Mouse (Mus musculus): Measurements from ENCODE around the gene Zc3h12d. TPM values are rescaled to one million over a fixed set of nuclear protein-coding genes. Genes with fewer than 3 reads are reported as not detected.
A peak's percentile ranks its signal among the peaks of the same experiment; 100 is the strongest.
"Not testable (repeated sequence)": the region's sequence is repeated elsewhere in the genome, so short reads cannot be mapped to it uniquely, and the experiment has no call there.

The Zc3h12d gene
- total RNA-seq, 2 experiments from 2014 or later, result 1.0 to 1.5 TPM

DNA sequence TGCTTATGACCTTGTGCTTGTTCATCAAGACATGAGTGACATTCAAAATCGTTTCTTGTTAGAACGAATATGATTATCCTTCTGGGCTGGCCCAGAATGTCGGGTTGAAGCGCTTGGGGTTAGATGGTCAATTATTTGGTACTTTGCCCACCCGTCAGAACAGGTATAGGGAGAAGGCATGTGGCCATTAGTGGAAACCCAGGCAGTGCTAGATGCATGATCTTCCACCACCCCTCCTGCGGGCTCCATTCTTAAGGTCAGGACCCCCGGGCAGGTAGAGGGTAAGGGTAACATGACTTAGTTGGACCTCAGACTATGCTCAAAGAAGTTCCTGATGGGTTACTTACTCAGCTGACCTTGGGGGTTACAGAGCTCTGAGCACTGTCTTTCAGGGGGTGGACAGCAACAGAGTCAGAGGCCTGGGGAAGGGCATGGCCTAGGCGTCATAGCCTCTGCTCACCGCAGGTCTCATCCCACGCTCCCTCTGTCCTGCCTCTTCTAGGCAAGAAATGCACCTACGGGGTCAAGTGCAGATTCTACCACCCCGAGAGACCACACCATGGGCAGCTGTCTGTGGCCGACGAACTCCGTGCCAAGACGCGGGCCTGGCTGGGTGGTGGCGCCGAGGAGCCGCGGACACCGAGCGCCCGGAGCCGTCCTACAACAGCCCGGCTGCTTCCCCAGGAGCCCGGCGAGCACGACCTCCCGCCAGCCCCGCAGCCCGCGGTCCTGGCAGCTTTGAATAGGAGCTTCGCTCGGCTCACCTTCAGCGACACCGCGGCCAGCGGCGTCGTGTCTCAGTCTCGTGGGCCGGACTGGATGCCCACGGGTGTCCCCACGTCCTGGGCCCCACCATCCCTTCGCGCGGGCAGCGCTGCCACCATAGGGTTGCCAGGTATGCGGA, 34.7 kb downstream of the Zc3h12d start:
- ATAC-seq (replicated peaks; ENCODE audit: low FRiP score, poor library complexity, severe bottlenecking), result no peak

- ATAC-seq (replicated peaks; ENCODE audit: low FRiP score, poor library complexity, severe bottlenecking), result no peak
Observed at GRCm38 (mm10) chr10:7867666-7868030, 35.4 kb downstream of the Zc3h12d start.

GRCm38 (mm10) chr10:7869746-7870145, 37.5 kb downstream of the Zc3h12d start:
- no peak for ATAC-seq (replicated peaks; ENCODE audit: low FRiP score, poor library complexity, severe bottlenecking)

DNA sequence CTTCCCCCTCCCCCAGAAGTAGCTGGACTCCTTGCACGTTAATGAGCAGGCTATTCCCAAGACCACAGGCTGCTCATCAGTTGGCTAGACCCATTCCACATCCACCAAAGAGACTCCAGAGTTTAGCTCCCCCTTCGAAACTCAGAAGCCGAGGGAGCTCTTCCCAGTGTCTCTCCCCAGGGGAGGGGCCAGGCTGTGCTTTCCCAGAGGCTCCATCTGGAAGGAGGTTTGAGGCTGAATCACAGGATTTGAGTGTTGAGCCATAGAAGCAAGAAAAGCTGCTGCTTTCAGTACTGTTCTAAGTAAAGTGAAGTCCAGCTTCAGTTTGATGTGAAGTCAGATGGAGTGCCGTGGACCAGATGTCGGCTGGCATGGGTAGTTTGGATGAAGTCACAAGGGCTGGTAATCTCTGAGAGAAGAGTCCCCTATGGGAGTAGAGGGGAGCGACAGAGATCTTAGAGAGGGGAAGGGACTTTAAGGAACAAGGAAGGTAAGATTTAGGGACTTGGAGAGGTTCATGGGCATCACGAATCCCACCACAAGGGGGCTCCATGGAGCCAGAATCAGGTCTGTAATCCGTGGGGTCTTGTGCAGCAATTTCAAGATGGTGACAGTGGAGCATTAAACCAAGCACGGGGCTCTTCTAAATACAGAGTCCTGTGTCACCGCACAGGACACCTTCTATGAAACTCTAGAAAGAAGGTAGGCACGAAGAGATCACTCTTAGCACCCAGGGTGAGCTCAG, 38.5 kb downstream of the Zc3h12d start:
- no peak for ATAC-seq (replicated peaks; ENCODE audit: low FRiP score, poor library complexity, severe bottlenecking)

- ATAC-seq (replicated peaks; ENCODE audit: low FRiP score, poor library complexity, severe bottlenecking), result no peak
Observed at GRCm38 (mm10) chr10:7871381-7872020, 39.2 kb downstream of the Zc3h12d start.

GRCm38 (mm10) chr10:7874194-7874593, 41.9 kb downstream of the Zc3h12d start:
- ATAC-seq (replicated peaks; ENCODE audit: low FRiP score, poor library complexity, severe bottlenecking), result no peak

DNA sequence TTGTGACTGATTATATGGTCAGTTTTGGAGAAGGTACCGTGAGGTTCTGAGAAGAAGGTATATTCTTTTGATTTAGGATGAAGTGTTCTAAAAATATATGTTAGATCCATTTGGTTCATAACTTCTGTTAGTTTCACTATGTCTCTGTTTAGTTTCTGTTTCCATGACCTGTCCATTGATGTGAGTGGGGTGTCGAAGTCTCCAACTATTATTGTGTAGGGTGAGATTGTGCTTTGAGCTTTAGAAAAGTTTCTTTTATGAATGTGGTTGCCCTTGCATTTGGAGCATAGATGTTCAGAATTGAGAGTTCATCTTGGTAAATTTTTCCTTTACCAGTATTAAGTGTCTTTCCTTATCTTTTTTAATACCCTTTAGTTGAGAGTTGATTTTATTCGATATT, 48.0 kb downstream of the Zc3h12d start:
- ATAC-seq (replicated peaks; ENCODE audit: low FRiP score, poor library complexity, severe bottlenecking), result not testable (repeated sequence)

DNA sequence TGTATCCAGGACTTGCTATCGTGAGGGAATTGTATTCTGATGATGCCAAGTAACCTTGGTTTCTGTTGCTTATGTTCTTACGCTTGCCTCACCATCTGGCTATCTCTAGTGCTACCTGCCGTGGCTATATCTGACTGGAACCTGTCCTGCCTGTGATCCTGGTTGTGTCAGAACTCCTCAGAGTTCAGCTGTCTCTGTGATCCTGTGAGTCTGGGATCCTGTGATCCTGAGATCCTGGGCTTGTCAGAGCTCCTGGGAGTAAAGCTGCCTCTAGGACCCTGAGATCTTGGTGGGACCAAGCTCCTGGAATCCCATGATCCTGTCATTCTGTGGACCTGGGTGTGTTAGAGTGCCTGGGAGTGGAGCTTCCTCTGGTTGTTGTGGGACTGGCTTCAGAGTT, 49.7 kb downstream of the Zc3h12d start:
- no peak for ATAC-seq (replicated peaks; ENCODE audit: low FRiP score, poor library complexity, severe bottlenecking)

GRCm38 (mm10) chr10:7883524-7883923, 51.3 kb downstream of the Zc3h12d start:
- peak; percentile 83 for ATAC-seq (replicated peaks; ENCODE audit: low FRiP score, poor library complexity, severe bottlenecking)

- no peak for ATAC-seq (replicated peaks; ENCODE audit: low FRiP score, poor library complexity, severe bottlenecking)
Observed at GRCm38 (mm10) chr10:7888256-7888868, 56.1 kb downstream of the Zc3h12d start.

DNA sequence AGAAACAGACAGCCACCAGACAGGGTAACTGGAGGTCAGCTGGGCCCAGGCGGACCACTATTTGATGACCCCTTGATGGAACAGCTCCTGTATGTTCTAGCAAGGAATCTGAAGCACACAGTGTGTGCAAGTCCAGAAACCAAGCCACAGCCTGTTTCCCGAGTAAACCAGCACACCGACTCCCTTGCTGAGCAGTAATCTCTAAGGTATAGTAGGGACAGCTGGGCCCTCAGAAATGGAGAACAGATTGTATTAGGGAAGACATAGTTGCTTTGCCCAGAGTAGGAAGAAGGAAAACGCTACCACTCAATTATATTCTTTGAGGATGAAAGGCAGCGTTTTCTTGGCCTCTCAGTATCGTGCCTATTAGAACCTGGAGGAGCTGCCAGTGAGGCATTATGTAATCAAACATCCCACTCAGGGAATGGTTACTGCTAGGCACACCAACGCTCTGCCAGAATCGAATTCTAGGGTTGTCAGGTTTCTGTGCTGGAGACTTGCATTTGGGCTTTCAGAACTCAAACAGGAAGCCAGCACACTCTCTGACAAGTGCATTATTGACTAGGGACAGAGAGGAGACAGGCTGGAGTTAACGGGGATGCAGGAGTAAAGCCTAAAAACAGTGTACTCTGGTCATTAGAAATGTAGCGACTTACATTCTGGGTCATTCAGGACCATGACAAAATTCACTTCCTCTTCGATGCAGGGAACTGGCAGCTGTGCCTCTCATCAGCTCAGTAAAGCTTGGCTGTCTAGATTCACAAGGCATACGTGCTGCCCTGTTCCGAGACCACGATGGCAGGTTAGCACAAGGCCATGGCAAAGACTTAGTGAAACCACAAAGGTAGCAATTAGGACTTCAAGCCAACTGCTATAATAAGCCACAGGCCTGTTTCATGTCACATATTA, 68.7 kb downstream of the Zc3h12d start:
- no peak for ATAC-seq (replicated peaks; ENCODE audit: low FRiP score, poor library complexity, severe bottlenecking)

GRCm38 (mm10) chr10:7904157-7904556, 71.9 kb downstream of the Zc3h12d start:
- no peak for ATAC-seq (replicated peaks; ENCODE audit: low FRiP score, poor library complexity, severe bottlenecking)

GRCm38 (mm10) chr10:7907151-7907550, 74.9 kb downstream of the Zc3h12d start:
- ATAC-seq (replicated peaks; ENCODE audit: low FRiP score, poor library complexity, severe bottlenecking), result no peak

DNA sequence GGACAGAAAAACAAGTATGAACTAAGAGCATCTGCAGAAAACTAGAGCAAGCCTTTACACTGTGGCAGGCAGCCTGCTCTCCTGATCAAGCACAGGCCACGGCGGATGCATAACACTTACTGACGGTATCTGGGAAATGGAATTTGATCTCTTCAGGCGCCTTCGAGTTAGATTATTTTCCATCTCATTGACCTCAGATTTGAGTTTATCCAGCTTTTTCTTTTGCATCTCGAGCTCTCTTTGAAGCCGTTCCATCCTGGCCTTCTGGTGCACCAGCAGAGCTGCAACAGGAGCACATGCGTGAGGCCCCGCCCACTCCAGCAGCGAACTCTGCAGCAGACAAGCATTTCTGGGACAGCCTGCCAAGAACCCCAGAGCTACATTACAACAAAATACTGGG, 79.0 kb downstream of the Zc3h12d start:
- ATAC-seq (replicated peaks; ENCODE audit: low FRiP score, poor library complexity, severe bottlenecking), result no peak

Other genes starting within 250 kb of the Zc3h12d start
- 4.0 TPM in 1 of 2 replicates, not detected in the other for gene Lrp11, start 242.7 kb upstream of the Zc3h12d start, total RNA-seq (2015; ENCODE audit: low replicate concordance)
- gene Lrp11, start 242.7 kb upstream of the Zc3h12d start, total RNA-seq (2017; ENCODE audit: low replicate concordance), result not detected in 2 replicates
- 3.6 and 23.8 TPM in 2 replicates for gene Nup43, start 165.0 kb upstream of the Zc3h12d start, total RNA-seq (2015; ENCODE audit: low replicate concordance)
- 5.4 and 7.2 TPM in 2 replicates for gene Nup43, start 165.0 kb upstream of the Zc3h12d start, total RNA-seq (2017; ENCODE audit: low replicate concordance)
- 22.7 and 30.5 TPM in 2 replicates for gene Pcmt1, start 151.3 kb upstream of the Zc3h12d start, total RNA-seq (2015; ENCODE audit: low replicate concordance)
- gene Pcmt1, start 151.3 kb upstream of the Zc3h12d start, total RNA-seq (2017; ENCODE audit: low replicate concordance), result 33.7 and 42.5 TPM in 2 replicates
- gene Lats1, start 151.3 kb upstream of the Zc3h12d start, total RNA-seq (2015; ENCODE audit: low replicate concordance), result 6.9 and 8.5 TPM in 2 replicates
- 5.2 and 6.5 TPM in 2 replicates for gene Lats1, start 151.3 kb upstream of the Zc3h12d start, total RNA-seq (2017; ENCODE audit: low replicate concordance)
- gene Katna1, start 106.5 kb upstream of the Zc3h12d start, total RNA-seq (2015; ENCODE audit: low replicate concordance), result 39.1 and 45.5 TPM in 2 replicates
- 29.6 and 32.5 TPM in 2 replicates for gene Katna1, start 106.5 kb upstream of the Zc3h12d start, total RNA-seq (2017; ENCODE audit: low replicate concordance)
- 20.3 and 31.5 TPM in 2 replicates for gene Ginm1, start 39.6 kb upstream of the Zc3h12d start, total RNA-seq (2015; ENCODE audit: low replicate concordance)
- gene Ginm1, start 39.6 kb upstream of the Zc3h12d start, total RNA-seq (2017; ENCODE audit: low replicate concordance), result 17.4 and 32.7 TPM in 2 replicates
- gene Ppil4, start 39.6 kb upstream of the Zc3h12d start, total RNA-seq (2015; ENCODE audit: low replicate concordance), result 46.3 and 50.2 TPM in 2 replicates
- 123 and 138 TPM in 2 replicates for gene Ppil4, start 39.6 kb upstream of the Zc3h12d start, total RNA-seq (2017; ENCODE audit: low replicate concordance)
- gene Tab2, start 123.8 kb downstream of the Zc3h12d start, total RNA-seq (2015; ENCODE audit: low replicate concordance), result 106 and 110 TPM in 2 replicates
- 63.7 and 88.3 TPM in 2 replicates for gene Tab2, start 123.8 kb downstream of the Zc3h12d start, total RNA-seq (2017; ENCODE audit: low replicate concordance)